Mouse (Mus musculus) ES-CJ7 (cell line): ENCODE data around the gene Tmem203.

Experiments used
- DNase-seq: peaks from one replicate; pipeline ENCODE4 v3.0.0; 2011; ENCODE audit warnings: low read depth, low spot score

Tmem203 gene

DNA sequence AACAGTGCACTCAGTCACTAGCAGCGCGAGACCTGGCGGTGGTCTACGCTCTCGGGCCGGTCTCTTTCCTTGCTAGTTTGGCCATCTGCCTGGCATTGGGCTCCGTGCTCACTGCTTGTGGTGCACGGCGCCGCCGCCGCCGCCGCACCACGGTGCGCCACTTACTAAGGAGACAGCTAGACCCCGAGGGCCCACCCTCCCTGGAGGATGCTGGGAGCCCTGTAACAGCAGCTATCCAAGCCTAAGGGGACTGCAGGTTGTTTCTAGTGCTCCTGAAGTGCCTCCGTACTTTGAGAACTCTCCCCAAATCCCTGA lies 35.5 kb downstream of the Tmem203 start:
- peak; percentile 35 for DNase-seq

- DNase-seq = no peak
Observed at GRCm38 (mm10) chr2:25291184-25292053, 36.2 kb downstream of the Tmem203 start.

DNA sequence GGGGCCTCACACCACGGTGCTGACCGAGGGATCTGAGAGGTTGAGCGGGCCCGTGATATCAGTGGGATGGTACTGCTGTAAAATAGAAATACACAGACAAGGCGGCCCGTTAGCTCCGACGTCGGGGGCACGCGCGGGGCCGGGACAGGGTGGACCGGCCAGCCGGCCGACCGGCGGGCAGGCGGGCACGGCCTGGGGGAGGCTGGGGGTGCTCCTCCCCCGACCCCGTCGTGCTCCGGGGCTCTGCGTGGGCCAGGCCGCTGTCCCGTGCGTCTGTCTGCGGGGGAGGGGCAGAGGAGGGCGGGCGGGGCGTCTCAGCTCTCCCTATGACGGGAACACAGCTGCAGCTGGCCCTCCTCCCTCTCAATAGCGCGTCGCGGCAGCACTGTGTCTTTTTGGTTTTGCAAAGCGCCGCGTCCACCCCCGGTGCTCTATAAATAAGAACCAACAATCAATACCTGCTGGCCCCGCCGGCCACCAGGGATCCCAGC lies 36.9 kb downstream of the Tmem203 start:
- no peak for DNase-seq

- peak; percentile 80 for DNase-seq
Observed at GRCm38 (mm10) chr2:25292856-25293255, 37.6 kb downstream of the Tmem203 start.

DNA sequence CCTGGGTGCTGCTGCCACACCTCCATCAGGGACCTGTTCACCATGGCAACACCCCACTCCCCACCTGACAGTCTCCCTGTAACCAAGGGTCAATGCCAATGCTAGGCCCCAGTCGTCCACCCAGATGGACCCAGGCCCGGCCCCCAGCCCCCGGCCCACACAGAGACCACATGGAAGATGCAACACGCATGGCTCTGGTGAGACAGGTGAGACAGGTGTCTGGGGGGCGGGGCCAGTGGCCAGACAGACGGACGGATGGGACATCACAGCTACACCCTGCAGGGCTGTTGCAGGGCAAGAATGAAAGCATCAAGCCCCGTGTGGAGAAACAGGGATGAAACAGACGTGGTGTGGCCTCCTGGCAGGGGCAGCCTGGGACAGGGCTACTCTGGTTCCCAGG lies 38.5 kb downstream of the Tmem203 start:
- DNase-seq = no peak

DNA sequence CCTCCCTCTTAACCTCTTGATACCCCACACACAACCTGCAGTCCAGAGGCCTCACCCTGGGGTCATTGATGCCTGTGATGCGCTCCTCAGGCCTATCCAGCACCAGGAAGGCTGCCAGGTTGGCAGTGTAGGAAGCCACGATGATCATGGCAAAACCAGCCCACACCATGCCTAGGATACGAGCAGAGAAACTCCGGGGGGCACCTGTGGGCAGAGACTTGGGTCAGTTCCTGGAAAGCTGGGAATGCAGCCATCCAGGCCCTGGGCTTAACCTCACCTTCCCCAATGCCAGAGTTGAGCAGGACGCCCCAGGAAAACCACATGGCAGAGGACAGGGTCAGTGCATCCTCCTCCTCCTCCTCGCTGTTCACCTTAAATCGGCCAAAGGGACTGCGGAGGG lies 41.9 kb downstream of the Tmem203 start:
- no peak for DNase-seq

DNA sequence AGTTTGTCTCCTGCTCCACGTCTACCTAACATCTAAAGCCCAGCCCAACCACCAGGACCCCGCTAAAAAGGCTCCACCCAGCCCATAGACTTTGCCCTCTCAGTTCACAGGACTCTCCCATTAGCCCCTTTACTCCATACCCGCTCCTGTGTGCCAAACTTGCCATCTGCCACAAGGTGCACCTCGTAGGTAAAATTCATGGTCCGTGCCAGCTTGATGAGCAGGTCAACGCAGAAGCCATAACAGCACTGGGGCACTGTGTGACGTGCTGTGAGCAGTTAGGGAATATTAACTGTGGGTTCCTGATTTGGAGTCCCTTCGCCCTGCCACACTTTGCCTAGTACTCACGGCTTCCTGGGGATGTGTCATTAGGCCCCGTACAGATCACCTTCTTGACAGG lies 42.8 kb downstream of the Tmem203 start:
- no peak for DNase-seq

- DNase-seq = no peak
Observed at GRCm38 (mm10) chr2:25303452-25303851, 48.2 kb downstream of the Tmem203 start.

GRCm38 (mm10) chr2:25303931-25304656 lies 48.9 kb downstream of the Tmem203 start:
- no peak for DNase-seq

DNA sequence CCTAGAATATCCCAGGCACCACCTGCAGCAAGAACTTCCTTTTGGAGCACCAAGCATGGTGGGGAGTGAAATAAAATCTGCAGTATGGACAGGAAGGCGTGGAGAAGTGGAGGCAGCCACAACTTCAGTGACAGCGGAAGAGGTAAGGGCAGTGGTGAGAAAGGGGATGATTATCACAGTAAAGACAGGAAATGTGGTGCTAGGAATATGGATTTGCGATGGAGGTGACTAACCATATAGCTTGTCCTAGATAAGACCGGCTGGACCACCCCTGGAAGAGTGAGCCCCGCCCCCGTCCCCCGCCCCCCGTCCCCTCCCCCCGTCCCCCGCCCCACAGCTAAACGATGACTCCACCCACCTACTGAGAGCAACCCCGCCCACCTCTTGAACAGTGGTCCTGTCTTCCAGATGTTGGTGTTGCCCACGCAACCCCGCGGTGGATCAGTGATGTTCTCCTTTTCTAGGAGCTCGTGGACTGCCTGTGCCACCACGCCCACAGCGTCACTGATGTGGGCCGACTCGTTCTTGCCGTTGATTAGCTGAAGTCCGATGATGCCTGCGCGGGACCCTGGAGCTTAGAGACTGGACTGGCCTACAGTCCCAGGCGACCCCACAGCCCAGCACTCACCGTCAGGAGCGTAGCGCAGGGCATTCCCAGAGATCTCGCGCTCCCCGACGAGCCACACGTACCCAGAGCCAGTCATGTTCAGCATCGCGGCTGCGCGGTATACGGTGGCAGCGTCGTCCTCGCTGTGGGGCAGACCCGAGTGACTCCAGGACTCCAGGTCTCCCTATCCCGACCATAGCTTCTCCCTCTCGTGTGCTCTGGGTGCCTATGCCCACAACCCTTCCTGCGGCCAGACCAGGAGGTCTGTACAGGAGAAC lies 49.7 kb downstream of the Tmem203 start:
- peak; percentile 52 for DNase-seq
